Mouse (Mus musculus): ENCODE measurements at regions not wholly inside any gene's neighbourhood (a gene's known extent, or its start where the extent isn't known, plus 50 kb on each side); places are given as distances from the start of the nearest gene placed in this dataset.

DNA sequence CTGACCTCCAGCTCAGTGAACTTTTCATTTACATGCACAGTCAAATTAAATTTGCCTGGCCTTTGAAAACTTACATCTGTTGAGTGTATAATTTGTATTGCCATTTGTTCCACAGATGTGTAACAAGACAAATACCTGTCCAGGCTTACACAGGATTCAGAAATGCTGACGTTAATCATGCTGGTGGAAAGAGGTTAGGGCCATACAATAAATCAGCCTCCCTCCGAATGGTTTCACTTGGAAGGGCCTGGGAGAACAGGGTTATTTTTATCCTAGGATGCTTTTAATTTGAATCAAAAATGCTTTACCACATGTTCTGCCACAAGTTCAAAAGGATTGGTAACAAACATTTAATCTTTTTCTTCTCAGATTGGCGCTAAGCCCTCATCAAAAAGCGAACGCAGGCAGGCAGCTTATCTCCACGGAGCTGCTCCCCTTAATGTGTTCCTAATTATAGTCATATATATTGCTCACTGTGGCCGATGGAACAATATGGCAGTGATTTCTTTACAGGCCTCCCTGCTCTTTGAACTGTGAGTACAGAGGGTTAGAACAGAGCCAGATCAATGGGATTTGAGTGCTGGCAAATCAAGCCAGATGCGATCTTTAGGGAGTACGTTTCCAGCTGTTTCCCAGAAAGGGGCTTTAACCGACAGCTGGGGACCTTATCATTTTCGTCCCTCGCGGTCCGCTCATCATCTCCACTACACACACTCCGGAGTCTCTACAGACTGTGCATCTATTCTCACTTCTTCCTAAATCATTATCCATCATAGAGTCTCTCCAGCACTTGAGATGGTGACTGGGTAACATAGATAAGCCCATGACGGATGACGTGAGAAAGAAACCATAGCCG is 313.9 kb downstream of the Ndfip2 start:
- DNase-seq (ENCODE audit: low read depth, low spot score) = no peak

DNA sequence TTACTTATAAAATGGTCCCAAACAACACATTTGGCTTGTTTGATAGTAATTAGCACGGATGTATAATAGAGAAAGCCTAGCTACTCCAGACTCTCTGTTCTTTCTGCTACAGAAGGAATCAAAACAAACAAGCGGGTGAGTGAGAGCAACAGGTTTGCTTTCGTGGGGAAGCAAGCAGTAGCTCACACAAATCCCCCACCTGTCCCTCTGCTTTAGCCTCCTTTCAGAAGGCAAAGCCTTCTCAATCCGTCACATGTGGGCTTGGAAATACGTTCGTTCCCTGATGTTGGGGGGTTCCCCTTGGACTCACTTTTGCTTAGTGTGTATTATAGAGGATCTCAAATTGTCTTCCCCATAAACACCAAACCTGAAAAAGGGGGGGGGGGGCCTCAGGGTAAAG is 311.8 kb downstream of the Ndfip2 start:
- no peak for DNase-seq (ENCODE audit: low read depth, low spot score)

DNA sequence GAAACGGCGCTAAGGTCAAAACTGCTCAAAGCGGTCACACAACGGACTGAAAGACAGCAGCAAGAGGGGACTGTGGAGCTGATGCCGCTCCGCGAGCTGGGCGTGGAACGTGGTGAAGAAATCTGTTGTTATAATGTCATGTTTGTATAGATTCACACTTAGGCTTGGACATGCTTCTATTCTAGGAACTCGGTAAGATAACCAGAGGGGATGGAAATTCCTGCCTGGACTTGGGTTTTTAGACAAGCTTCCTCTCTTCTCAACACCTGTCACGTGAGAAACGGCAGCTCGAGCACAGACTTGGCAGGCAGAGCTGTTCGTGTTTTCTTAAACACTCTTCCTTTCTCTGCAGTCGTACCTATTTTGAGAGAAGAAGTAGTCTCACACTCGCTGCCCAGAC is 307.5 kb downstream of the Ndfip2 start:
- no peak for DNase-seq (ENCODE audit: low read depth, low spot score)

DNA sequence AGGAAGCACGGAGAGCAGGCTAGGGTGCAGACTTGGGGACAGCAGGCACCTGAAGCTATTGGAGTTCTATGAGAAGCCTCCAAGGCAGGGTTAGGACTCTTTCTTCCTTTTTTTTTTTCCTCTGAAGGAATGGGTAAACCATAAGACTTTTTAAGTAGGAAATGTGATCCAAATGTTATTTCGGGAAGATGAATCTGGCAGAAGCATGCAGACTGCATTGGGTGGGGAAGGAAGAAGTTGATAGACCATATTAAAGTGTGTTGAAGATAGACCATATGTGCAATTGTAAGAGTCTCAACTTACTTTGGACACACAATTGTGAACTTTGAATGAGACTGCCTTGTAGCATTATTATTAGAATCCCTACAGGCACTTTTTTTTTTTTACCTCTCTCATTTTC is 304.5 kb downstream of the Ndfip2 start:
- no peak for DNase-seq (ENCODE audit: low read depth, low spot score)

DNA sequence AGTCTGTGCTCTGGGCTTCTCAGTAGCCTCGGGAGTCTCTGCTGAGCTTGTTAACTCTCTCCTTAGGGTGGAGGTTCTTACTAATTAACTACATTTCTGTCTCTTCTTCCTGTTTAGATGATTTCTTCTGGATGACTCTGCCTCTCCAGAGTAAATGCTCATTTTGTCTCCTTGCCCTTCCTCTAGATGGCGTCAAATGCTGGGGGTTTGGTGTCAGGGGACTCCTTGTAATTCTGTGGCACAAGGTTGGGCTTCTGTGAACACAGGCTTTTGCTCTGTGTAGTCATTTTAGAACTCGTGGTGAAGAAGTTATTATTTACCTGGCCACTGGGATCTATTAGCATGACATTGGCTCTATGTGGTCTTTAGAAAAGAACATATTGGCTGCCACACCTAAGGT is 298.4 kb downstream of the Ndfip2 start:
- peak; percentile 16 for DNase-seq (ENCODE audit: low read depth, low spot score)

DNA sequence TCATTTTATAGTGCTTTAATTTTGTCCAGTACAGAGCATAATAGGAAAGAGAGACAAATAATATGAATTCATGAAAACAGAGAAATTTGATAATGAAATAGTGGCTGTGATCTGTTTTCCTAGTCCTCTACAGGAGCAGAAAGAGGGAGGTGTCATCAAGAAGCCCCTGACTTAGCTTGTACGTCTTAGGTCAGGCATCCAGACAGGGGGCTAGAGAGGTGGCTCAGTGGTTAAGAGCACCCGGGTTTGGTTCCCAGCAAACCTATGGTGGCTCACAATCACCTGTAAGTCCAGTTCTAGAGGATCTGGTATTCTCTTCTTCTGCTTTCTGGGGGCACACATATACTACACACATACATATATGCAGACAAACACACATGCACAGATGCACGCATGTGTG is 285.7 kb downstream of the Ndfip2 start:
- DNase-seq (ENCODE audit: low read depth, low spot score) = no peak

DNA sequence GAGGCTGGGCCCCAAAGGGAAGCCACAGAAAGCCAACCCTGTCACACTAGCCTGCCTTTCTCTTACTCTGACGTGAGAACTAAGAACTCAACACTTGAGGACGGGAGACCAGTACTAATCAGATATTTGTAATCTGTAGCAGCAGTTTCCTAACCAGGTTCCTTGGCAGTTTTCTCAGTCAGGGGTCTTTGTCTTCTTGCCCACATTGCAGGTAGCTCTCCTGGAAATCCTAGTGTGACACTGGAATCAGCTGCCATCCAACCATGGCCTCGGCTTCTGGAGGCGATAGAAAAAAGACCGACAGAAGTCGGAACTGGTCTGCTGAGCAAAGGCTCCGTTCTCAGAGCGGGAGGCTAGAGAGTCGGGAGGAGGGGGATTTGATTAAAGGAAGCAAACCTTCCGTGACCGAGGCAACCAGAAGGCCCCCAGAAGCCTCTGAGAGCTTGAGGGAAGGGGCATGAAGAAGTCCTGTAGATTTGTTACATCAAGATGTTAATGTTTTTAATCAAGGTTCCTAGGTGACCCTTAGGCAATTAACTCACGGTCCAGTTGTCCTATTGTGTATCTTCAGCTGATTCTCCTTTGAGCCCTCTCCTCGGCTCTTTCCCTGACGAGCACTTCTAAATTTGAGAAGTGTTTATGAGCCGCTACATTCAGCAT is 284.2 kb downstream of the Ndfip2 start:
- DNase-seq (ENCODE audit: low read depth, low spot score) = no peak

DNA sequence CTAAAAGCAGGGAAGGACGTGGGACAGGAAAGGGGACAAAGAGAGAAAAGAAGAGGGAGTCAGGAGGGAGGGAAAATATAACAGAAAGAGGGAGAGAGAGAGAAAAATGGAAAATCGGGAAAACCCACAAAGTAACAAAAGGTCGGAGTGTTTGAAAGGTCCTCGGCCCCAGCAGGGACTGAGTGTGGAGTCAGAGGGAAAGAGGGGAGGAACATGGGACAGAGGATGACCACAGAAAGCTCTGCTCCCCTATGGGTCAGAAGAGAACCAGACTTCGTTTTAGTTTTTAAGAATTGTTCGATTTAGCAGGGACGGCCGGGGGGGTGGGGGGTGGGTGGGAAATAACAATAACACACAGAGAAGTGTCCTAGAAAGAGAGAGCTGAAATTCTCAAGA is 283.7 kb downstream of the Ndfip2 start:
- no peak for DNase-seq (ENCODE audit: low read depth, low spot score)

DNA sequence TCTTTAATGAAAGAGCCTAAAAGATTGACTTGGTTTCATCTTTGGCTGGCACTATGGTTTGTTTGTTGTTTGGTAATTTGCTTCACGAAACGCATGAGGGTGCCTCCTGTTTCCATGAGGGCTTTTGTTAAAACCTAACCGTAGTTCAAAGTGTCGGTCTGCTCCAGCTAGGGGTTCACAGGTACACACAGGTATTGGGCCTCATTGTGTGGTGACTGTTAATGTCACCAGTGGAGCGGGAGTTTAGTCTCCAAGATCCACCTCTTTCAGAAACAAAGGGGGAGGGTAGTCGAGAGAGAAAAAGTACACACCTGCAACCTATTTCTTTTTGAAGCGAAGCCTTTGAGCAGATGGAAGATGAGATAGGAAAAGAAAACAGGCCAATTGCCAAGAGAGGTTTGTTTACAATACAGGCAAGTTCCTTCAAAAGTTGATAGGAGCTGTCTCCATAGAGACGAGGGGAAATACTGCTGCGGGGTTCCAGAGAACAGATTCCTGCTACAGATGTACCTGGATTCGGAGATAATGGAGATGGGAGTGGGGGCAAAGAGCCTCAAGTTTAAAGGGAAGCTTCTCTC is 273.9 kb downstream of the Ndfip2 start:
- no peak for DNase-seq (ENCODE audit: low read depth, low spot score)

DNA sequence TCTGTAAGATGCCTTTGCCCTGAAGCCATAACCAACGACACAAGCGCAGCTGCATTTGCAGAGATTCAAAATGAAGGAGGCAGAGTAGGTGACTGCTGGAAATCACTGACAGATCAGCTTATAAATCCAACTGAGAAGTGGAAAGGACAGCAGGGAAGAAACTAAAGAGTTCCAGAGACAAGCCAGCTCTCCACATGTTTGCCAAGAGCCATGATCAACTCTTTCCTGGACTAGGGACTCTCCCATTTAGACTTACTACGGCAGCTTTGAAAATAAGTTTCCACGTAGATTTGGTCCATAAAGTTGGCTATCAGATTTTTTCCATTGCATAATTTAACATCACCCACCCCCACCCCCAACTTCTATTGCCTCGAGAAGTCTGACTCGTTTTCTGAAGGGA is 269.7 kb downstream of the Ndfip2 start:
- DNase-seq (ENCODE audit: low read depth, low spot score) = no peak

DNA sequence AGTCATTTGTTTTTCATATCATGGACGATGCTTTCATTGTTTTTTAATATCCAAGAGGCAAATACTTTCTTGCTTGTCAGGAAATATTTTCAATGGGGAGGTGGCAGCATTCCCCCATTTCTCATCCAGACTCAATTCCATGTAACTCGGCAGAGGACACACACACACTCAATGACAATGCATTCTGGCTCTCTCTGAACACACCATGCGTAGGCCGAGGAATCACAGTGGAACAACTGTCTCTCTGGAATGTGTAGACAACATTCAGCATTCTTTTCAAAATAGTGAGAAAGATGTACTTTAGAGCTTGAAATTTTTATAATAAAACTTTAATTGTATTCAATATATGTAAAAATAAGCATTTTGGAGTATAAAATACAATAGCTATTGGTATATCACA is 265.5 kb downstream of the Ndfip2 start:
- DNase-seq (ENCODE audit: low read depth, low spot score) = no peak

DNA sequence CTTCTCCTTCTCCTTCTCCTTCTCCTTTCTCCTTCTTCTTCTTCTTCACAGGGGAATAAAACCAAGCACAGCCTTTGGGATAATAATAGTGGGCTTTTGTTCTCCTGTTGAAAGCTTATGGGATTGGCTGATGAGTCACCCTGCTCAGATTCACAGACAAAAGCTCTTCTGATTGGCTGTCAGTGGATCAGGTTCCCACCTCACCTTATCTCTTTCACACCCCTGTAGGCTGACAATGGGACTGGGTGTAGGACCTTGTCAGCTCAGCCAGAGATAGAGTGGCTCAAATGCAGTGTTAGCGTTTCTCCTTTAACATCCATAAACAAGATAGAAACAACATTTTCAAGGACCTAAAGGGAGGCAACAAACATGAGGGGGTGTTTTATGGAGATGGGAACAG is 263.9 kb downstream of the Ndfip2 start:
- no peak for DNase-seq (ENCODE audit: low read depth, low spot score)

DNA sequence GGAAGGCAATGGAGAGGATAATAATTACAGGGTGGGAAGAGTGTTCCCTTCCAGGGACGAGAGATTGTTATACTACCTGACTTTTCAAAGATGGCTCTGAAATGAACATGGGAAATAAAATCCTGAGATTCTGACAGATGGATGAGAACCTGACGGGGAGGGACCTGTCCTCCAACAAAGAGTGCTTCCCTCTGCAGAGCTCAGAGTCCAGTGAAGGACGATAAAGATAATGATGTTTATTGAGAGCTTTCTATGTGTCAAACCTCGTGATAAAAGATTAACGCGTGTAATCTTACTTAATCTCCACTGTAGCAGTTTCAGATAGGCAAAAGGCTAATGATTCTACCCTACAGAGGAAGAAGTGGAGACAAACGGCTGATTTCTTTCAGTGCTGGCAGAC is 260.3 kb downstream of the Ndfip2 start:
- DNase-seq (ENCODE audit: low read depth, low spot score) = no peak

DNA sequence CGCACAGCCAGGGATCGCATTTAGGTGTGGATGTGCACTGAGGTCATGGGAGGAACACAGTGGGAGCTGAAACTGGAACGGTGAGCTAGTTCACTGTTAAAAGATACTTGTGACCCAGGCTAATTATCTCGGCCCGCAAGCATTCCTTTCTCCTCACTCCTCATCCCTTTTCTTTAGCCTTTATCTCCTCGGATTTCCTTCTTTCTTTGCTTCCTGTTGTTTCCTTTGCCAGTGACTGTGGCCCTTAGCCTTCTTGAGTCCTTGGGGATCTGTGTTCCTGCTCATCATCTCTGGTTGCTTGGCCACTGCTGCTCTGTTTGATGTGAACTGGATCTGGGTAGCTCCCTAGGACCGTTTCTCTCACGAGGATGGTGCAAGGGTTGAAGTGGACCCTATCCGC is 256.0 kb downstream of the Ndfip2 start:
- DNase-seq (ENCODE audit: low read depth, low spot score) = no peak

DNA sequence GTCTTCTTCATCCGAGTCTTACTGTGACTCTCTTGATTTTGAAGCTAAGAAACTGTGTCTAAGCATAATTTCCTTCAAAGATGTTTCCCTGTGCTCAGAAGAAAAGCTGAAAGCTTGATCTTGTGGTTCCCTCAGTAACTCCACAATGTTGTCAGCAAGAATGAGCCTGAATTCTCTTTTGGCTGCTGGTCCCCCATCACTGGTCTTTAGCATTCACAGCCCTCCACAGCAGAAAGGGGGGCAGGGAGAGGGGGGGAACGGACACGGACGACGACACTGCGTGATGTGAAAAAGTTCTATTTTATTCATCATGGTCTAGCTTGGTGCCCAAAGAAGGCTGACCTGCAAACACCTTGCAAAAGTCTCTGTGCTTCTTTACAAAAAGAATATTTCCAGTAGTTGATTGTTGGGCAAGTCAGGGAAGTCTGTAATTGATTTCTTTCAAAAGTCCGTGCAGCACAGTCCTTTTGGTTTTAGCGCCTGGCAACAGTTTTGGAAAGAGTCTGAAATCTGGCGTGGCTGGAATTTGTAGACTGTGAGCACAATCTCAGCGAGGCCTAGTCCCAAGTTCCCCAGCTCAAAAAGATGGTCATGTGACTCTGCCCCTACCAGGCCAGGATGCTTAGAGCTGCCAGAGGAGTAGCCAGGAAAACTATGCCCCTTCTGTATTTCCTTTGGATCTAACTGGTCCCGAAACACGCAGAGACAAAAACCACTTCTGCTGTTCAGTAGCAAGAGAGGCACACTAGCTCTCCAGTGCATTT is 254.7 kb downstream of the Ndfip2 start:
- DNase-seq (ENCODE audit: low read depth, low spot score) = no peak

DNA sequence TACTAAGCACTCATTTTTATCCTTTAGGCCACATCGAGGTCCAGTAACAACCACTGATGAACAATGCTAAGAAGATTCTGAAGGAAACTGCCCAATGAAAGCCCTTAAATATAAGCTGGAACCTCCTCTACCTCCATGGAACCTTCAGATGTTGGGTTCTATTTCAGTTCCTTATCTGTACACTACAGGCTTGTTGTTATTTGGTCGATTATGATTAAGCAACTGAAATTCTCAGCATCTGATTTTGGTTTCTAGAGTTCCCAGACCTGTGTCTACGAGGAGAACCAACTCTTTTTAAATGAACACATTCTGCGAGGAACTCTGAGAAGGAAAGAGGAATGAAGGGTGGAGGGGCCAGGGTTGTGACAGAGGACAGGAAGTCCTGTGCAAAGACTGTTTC is 253.5 kb downstream of the Ndfip2 start:
- DNase-seq (ENCODE audit: low read depth, low spot score) = no peak

DNA sequence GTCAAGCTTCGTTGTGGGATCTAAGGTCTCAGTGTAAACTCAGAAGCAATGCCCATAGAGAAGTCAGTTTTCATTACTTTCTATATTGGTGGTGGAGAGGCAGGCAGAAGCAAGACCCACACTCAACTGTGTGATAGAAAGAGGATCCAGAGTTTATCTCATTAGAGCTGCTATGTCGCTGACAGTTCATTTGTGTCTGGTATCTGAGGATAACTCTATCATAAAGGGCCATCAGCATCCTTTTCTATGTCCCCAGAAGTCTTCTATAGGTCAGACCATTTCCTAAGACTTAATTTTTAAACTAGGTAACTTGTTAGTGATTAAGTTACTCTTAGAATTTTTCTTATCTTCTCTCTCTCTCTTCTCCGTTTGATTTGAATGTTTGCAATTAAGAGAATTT is 252.8 kb downstream of the Ndfip2 start:
- no peak for DNase-seq (ENCODE audit: low read depth, low spot score)

DNA sequence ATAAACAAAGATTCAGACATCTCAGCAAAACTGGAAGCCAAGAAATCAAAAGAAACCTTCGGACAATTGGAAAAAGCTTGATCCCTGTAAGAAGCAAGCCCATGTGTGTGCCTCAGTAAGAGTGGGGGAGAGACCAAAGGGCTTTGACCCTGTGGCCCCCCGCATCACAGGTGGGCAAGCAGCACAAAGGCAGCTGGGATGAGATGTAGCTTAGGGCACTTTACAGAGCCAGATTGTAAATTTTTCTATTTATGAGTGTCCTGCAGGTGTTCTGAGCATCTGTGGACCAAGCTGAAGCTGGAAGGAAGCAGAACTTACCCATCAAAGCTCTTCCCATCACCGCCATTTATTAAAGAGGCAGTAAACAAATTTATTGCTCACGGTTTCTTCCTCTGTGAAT is 246.9 kb downstream of the Ndfip2 start:
- DNase-seq (ENCODE audit: low read depth, low spot score) = no peak

DNA sequence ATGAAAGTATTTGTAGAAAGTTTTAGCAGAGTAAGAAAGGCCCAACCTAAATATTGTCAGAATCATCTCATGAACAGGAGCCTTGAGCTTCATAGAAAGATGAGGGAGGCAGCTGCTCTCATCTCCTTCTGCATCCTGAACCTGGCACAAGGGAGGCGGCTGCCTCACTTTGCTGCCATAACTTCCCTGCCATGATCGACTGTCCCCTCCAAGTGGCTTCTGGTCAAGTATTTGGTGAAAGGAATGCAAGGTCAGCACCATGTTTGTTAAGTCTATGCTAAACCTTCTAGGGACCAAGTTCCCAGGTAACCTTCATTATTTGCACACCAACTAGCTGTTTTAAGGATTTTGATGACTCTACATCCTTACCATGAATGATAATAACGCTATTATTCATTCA is 246.0 kb downstream of the Ndfip2 start:
- no peak for DNase-seq (ENCODE audit: low read depth, low spot score)

DNA sequence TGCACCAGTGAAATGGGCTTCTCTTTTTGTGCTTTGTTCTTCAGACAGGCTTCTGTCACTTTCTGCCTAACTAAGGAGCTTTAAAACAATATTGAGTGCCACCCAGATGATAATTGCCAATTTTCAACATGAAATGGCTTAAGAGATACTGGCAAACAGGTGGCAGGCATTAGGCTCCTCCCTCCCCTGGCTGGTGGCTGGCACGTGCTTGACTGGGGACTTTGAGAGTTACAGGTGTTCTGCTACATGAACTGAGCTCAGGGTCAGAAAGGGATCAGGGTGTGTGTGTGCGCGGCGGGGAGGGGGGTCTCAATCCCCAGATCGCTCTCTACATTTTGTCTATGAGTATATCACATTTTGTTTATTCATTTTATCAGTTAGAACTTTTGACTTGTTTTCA is 245.4 kb downstream of the Ndfip2 start:
- no peak for DNase-seq (ENCODE audit: low read depth, low spot score)

DNA sequence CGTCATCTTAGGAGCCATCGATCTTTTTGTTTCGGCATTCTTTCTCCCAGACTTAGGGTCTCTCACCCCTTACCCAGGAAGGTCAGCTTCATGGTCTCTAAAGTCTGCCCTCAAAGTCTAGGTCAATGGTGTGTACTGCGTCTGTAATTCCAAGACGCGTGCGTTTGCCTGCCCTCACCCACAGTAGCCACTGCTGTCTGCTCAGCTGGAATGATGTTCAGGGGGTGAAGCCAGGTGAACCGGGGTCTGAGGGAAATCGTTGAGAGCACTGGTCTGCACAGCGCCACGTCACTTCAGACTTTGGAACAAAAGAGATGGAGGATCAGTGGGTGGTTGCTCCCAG is 244.2 kb downstream of the Ndfip2 start:
- DNase-seq (ENCODE audit: low read depth, low spot score) = peak; percentile 46
